In genomic region chr8:94973786-94974185, GRCm38 (mm10) we compare ENCODE assay signal across 18 mouse cellular contexts. TPM values are rescaled to one million over a fixed set of nuclear protein-coding genes. Genes with fewer than 3 reads are reported as not detected.
DNase-seq lines count a peak whose midpoint lies in the region; ATAC-seq lines count a peak whose summit lies in the region.
"Had no signal": no experiment of that assay in that cellular context is flagged by ENCODE, and none has a peak within 500 bp of the region (broad histone marks: within the 10 kb centered on the region; RNA-seq: fewer than 3 reads in every experiment).

No protein-coding gene starts in this region.

- H3K27me3 ChIP-seq in lung, embryonic 15.5 days = no peaks in the 10 kb centered on the region
- H3K27me3 ChIP-seq in intestine, embryonic 15.5 days (replicated peaks) = no peaks in the 10 kb centered on the region
- H3K27me3 ChIP-seq in stomach, embryonic 14.5 days (ENCODE audit: control insufficient read depth, insufficient read depth, low read length) = no peaks in the 10 kb centered on the region

- DNase-seq in kidney, adult 9 months = peak; percentile 73
- DNase-seq in kidney, postnatal 14 days = no peak
- DNase-seq in lung, postnatal 25 days (ENCODE audit: low spot score) = no peak
- DNase-seq in frontal cortex, postnatal 14 days (ENCODE audit: low spot score in 2 of 2) = no peak
- DNase-seq: cerebellum, adult 18-20 months; cerebellum, postnatal 25 days; embryo, embryonic 11 days; heart, postnatal 10 days; lung, adult 2 months had no signal

- H3K27ac ChIP-seq in lung, embryonic 15.5 days = peak overlapping the region; percentile 98
- H3K27ac ChIP-seq in intestine, embryonic 15.5 days = peak overlapping the region; percentile 41
- peak overlapping the region; percentile 90 for H3K27ac ChIP-seq in stomach, embryonic 14.5 days (ENCODE audit: low read length)
- H3K27ac ChIP-seq: hindbrain, embryonic 12.5 days; layer of hippocampus, adult 2 months; limb, embryonic 15.5 days had no signal

- peaks cover 42% of the 10 kb centered on the region for H3K4me1 ChIP-seq in lung, embryonic 15.5 days
- peaks cover 12% of the 10 kb centered on the region for H3K4me1 ChIP-seq in intestine, embryonic 15.5 days (replicated peaks)
- H3K4me1 ChIP-seq in stomach, embryonic 14.5 days (ENCODE audit: control insufficient read depth, insufficient read depth, low read length) = peaks cover 3% of the 10 kb centered on the region; the same call in 1 of the 2 replicates

- no peak overlapping the region for H3K4me2 ChIP-seq in lung, embryonic 15.5 days
- H3K4me2 ChIP-seq in intestine, embryonic 15.5 days (replicated peaks) = no peak overlapping the region; the same call in 1 of the 2 replicates
- no peak overlapping the region for H3K4me2 ChIP-seq in stomach, embryonic 14.5 days (replicated peaks; ENCODE audit: low read depth, low read length)
- H3K4me2 ChIP-seq: heart, embryonic 11.5 days; hindbrain, embryonic 12.5 days; limb, embryonic 15.5 days; midbrain, embryonic 11.5 days had no signal

- no peaks in the 10 kb centered on the region for H3K36me3 ChIP-seq in lung, embryonic 15.5 days
- no peaks in the 10 kb centered on the region for H3K36me3 ChIP-seq in intestine, embryonic 15.5 days
- H3K36me3 ChIP-seq in stomach, embryonic 14.5 days (ENCODE audit: control insufficient read depth, insufficient read depth, low read length) = no peaks in the 10 kb centered on the region
- H3K36me3 ChIP-seq: hindbrain, embryonic 12.5 days; limb, embryonic 15.5 days had no signal

- no peaks in the 10 kb centered on the region for H3K9me3 ChIP-seq in lung, embryonic 15.5 days
- H3K9me3 ChIP-seq in intestine, embryonic 15.5 days = no peaks in the 10 kb centered on the region
- no peaks in the 10 kb centered on the region for H3K9me3 ChIP-seq in stomach, embryonic 14.5 days (ENCODE audit: control insufficient read depth, low read depth, low read length)
- H3K9me3 ChIP-seq: hindbrain, embryonic 12.5 days; limb, embryonic 15.5 days had no signal

- no peak overlapping the region for H3K4me3 ChIP-seq in lung, embryonic 15.5 days
- H3K4me3 ChIP-seq in intestine, embryonic 15.5 days (replicated peaks) = no peak overlapping the region
- H3K4me3 ChIP-seq in stomach, embryonic 14.5 days (ENCODE audit: low read depth, low read length) = no peak overlapping the region
- H3K4me3 ChIP-seq: hindbrain, embryonic 12.5 days; layer of hippocampus, adult 2 months; limb, embryonic 15.5 days had no signal

- no peak for ATAC-seq in lung, embryonic 15.5 days (ENCODE audit: borderline replicate concordance, extremely low read depth, low FRiP score, low TSS enrichment)
- ATAC-seq in intestine, embryonic 15.5 days = no peak
- no peak for ATAC-seq in stomach, embryonic 14.5 days (ENCODE audit: insufficient number of reproducible peaks, insufficient read depth, low FRiP score, low read depth)

- WGBS in lung, embryonic 15.5 days = 66% methylated on average over 9 of the region's 9 CpGs
- 68% methylated on average over 9 of the region's 9 CpGs for WGBS in intestine, embryonic 15.5 days
- 78% methylated on average over 9 of the region's 9 CpGs for WGBS in stomach, embryonic 14.5 days

- H3K9ac ChIP-seq in lung, embryonic 15.5 days = no peak overlapping the region
- H3K9ac ChIP-seq in intestine, embryonic 15.5 days = no peak overlapping the region
- H3K9ac ChIP-seq in stomach, embryonic 14.5 days (replicated peaks; ENCODE audit: low read depth, low read length) = no peak overlapping the region
- H3K9ac ChIP-seq: hindbrain, embryonic 12.5 days; limb, embryonic 15.5 days had no signal

RNA-seq across cellular contexts. Expression of gene Adgrg1, which starts 0.8 kb away (rescaled TPM):
- 35.4 and 35.6 TPM in 2 replicates for polyA plus RNA-seq in lung, embryonic 15.5 days (2015; fragmentation: Nextera tagmentation; extraction: Ambion mirVana)
- polyA plus RNA-seq in intestine, embryonic 15.5 days (2015; fragmentation: Nextera tagmentation; extraction: Ambion mirVana) = 22.4 and 23.8 TPM in 2 replicates
- 43.8 and 50.9 TPM in 2 replicates for polyA plus RNA-seq in stomach, embryonic 14.5 days (2014; fragmentation: Nextera tagmentation; extraction: Ambion mirVana)

RNA-seq across cellular contexts. Expression of gene Adgrg3, which starts 43.7 kb away (rescaled TPM):
- 4.3 and 5.2 TPM in 2 replicates for polyA plus RNA-seq in lung, embryonic 15.5 days (2015; fragmentation: Nextera tagmentation; extraction: Ambion mirVana)
- polyA plus RNA-seq in intestine, embryonic 15.5 days (2015; fragmentation: Nextera tagmentation; extraction: Ambion mirVana) = 3.4 and 3.5 TPM in 2 replicates
- 3.8 and 4.5 TPM in 2 replicates for polyA plus RNA-seq in stomach, embryonic 14.5 days (2014; fragmentation: Nextera tagmentation; extraction: Ambion mirVana)

RNA-seq across cellular contexts. Expression of gene Adgrg5, which starts 50.3 kb away (rescaled TPM):
- polyA plus RNA-seq in lung, embryonic 15.5 days (2015; fragmentation: Nextera tagmentation; extraction: Ambion mirVana) = 0.29 and 0.36 TPM in 2 replicates
- 1.3 and 2.1 TPM in 2 replicates for polyA plus RNA-seq in intestine, embryonic 15.5 days (2015; fragmentation: Nextera tagmentation; extraction: Ambion mirVana)
- polyA plus RNA-seq in stomach, embryonic 14.5 days (2014; fragmentation: Nextera tagmentation; extraction: Ambion mirVana) = 0.25 and 0.36 TPM in 2 replicates
- polyA plus RNA-seq: neural tube, embryonic 11.5 days had no signal

RNA-seq across cellular contexts. Expression of gene Ccdc102a, which starts 55.9 kb away (rescaled TPM):
- polyA plus RNA-seq in lung, embryonic 15.5 days (2015; fragmentation: Nextera tagmentation; extraction: Ambion mirVana) = 28.7 and 29.3 TPM in 2 replicates
- polyA plus RNA-seq in intestine, embryonic 15.5 days (2015; fragmentation: Nextera tagmentation; extraction: Ambion mirVana) = 20.1 and 20.7 TPM in 2 replicates
- polyA plus RNA-seq in stomach, embryonic 14.5 days (2014; fragmentation: Nextera tagmentation; extraction: Ambion mirVana) = 29.9 and 32.3 TPM in 2 replicates

Comparison
In these comparisons a context has a peak if more than half of its experiments do, and no peak if none do; other contexts are left out.
1. H3K27ac ChIP-seq: peak in every context shown above with its lines; median percentile 98 in lung, embryonic 15.5 days; 90 in stomach, embryonic 14.5 days; 41 in intestine, embryonic 15.5 days.